Mouse (Mus musculus): ENCODE results near the gene Car2. TPM values are rescaled to one million over a fixed set of nuclear protein-coding genes. Genes with fewer than 3 reads are reported as not detected.

The Car2 gene
- total and polyA plus RNA-seq, 2 experiments from 2014 or later: 32.4 to 50.1 TPM

GRCm38 (mm10) chr3:14863022-14863711 lies 22.9 kb upstream of the Car2 start, which contains the start of gene Car3:
Gene Car3, plus strand, starts transcription at chr3:14863512.
- ATAC-seq (ENCODE audit: low FRiP score) (peak; percentile 95), DNase-seq (ENCODE audit: low spot score) (peak; percentile 81)
- Histone ChIP-seq H3K9ac (replicated peaks; ENCODE audit: low read length, poor library complexity, severe bottlenecking) (peak within 1 kb of the TSS; percentile 65), H3K9me3 (ENCODE audit: low read length) (no peaks in the 10 kb centered on the region), H3K36me3 (ENCODE audit: insufficient read depth, low read length) (no peaks in the 10 kb centered on the region), H3K4me3 (ENCODE audit: low read depth, low read length) (peak within 1 kb of the TSS; percentile 34), H3K4me2 (ENCODE audit: low read depth, low read length, poor library complexity, severe bottlenecking) (peak within 1 kb of the TSS; percentile 52), H3K27ac (ENCODE audit: low read depth, low read length) (no peak within 1 kb of the TSS), H3K27me3 (ENCODE audit: insufficient read depth, low read length) (no peaks in the 10 kb centered on the region), H3K4me1 (ENCODE audit: insufficient read depth, low read length) (no peaks in the 10 kb centered on the region)
- TF ChIP-seq CTCF (IDR thresholded peaks at IDR 0.05): no peak
- 3% methylated on average over 15 of the region's 18 CpGs for WGBS

GRCm38 (mm10) chr3:14863922-14864321 lies 22.2 kb upstream of the Car2 start:
- DNase-seq (ENCODE audit: low spot score) (no peak), ATAC-seq (ENCODE audit: low FRiP score) (no peak)
- 91% methylated on average over 2 of the region's 2 CpGs for WGBS
- Histone ChIP-seq H3K4me3 (ENCODE audit: low read depth, low read length) (no peak overlapping the region), H3K27ac (ENCODE audit: low read depth, low read length) (no peak overlapping the region), H3K9ac (replicated peaks; ENCODE audit: low read length, poor library complexity, severe bottlenecking) (no peak overlapping the region), H3K36me3 (ENCODE audit: insufficient read depth, low read length) (no peaks in the 10 kb centered on the region), H3K9me3 (ENCODE audit: low read length) (no peaks in the 10 kb centered on the region), H3K4me1 (ENCODE audit: insufficient read depth, low read length) (no peaks in the 10 kb centered on the region), H3K4me2 (ENCODE audit: low read depth, low read length, poor library complexity, severe bottlenecking) (no peak overlapping the region), H3K27me3 (ENCODE audit: insufficient read depth, low read length) (no peaks in the 10 kb centered on the region)
- TF ChIP-seq CTCF (IDR thresholded peaks at IDR 0.05): no peak

- 65% methylated on average over 2 of the region's 2 CpGs for WGBS
- TF ChIP-seq CTCF (IDR thresholded peaks at IDR 0.05): no peak
- Histone ChIP-seq H3K4me3 (ENCODE audit: low read depth, low read length) (no peak overlapping the region), H3K27me3 (ENCODE audit: insufficient read depth, low read length) (no peaks in the 10 kb centered on the region), H3K27ac (ENCODE audit: low read depth, low read length) (no peak overlapping the region), H3K4me2 (ENCODE audit: low read depth, low read length, poor library complexity, severe bottlenecking) (no peak overlapping the region), H3K9ac (replicated peaks; ENCODE audit: low read length, poor library complexity, severe bottlenecking) (no peak overlapping the region), H3K9me3 (ENCODE audit: low read length) (no peaks in the 10 kb centered on the region), H3K36me3 (ENCODE audit: insufficient read depth, low read length) (no peaks in the 10 kb centered on the region), H3K4me1 (ENCODE audit: insufficient read depth, low read length) (no peaks in the 10 kb centered on the region)
- DNase-seq (ENCODE audit: low spot score) (no peak), ATAC-seq (ENCODE audit: low FRiP score) (no peak)
These were observed 20.1 kb upstream of the Car2 start for GRCm38 (mm10) chr3:14865941-14866340.

GRCm38 (mm10) chr3:14869779-14870178 lies 16.3 kb upstream of the Car2 start:
- 19% methylated on average over 11 of the region's 11 CpGs for WGBS
- Histone ChIP-seq H3K27me3 (ENCODE audit: insufficient read depth, low read length) (no peaks in the 10 kb centered on the region), H3K4me3 (ENCODE audit: low read depth, low read length) (no peak overlapping the region), H3K9ac (replicated peaks; ENCODE audit: low read length, poor library complexity, severe bottlenecking) (no peak overlapping the region), H3K4me2 (ENCODE audit: low read depth, low read length, poor library complexity, severe bottlenecking) (no peak overlapping the region), H3K36me3 (ENCODE audit: insufficient read depth, low read length) (no peaks in the 10 kb centered on the region), H3K27ac (ENCODE audit: low read depth, low read length) (no peak overlapping the region), H3K9me3 (ENCODE audit: low read length) (no peaks in the 10 kb centered on the region), H3K4me1 (ENCODE audit: insufficient read depth, low read length) (no peaks in the 10 kb centered on the region)
- TF ChIP-seq CTCF (IDR thresholded peaks at IDR 0.05): peak; percentile 76
- DNase-seq (ENCODE audit: low spot score) (peak; percentile 71), ATAC-seq (ENCODE audit: low FRiP score) (peak; percentile 44; the same call in 1 of the 2 replicates)

GRCm38 (mm10) chr3:14870528-14870927 lies 15.5 kb upstream of the Car2 start:
- H3K27ac ChIP-seq (ENCODE audit: low read depth, low read length): no peak overlapping the region
- TF ChIP-seq CTCF (IDR thresholded peaks at IDR 0.05): no peak
- H3K4me2 ChIP-seq (ENCODE audit: low read depth, low read length, poor library complexity, severe bottlenecking): no peak overlapping the region
- H3K4me3 ChIP-seq (ENCODE audit: low read depth, low read length): no peak overlapping the region
- DNase-seq (ENCODE audit: low spot score) (no peak), ATAC-seq (ENCODE audit: low FRiP score) (no peak)
- no peaks in the 10 kb centered on the region for H3K27me3 ChIP-seq (ENCODE audit: insufficient read depth, low read length)
- no peak overlapping the region for H3K9ac ChIP-seq (replicated peaks; ENCODE audit: low read length, poor library complexity, severe bottlenecking)
- no peaks in the 10 kb centered on the region for H3K9me3 ChIP-seq (ENCODE audit: low read length)
- no peaks in the 10 kb centered on the region for H3K4me1 ChIP-seq (ENCODE audit: insufficient read depth, low read length)
- WGBS: 76% methylated on average over 1 of the region's 1 CpGs
- no peaks in the 10 kb centered on the region for H3K36me3 ChIP-seq (ENCODE audit: insufficient read depth, low read length)

- no peak overlapping the region for H3K4me2 ChIP-seq (ENCODE audit: low read depth, low read length, poor library complexity, severe bottlenecking)
- H3K9ac ChIP-seq (replicated peaks; ENCODE audit: low read length, poor library complexity, severe bottlenecking): no peak overlapping the region
- DNase-seq (ENCODE audit: low spot score) (no peak), ATAC-seq (ENCODE audit: low FRiP score) (no peak)
- no peaks in the 10 kb centered on the region for H3K9me3 ChIP-seq (ENCODE audit: low read length)
- peak; percentile 39 for TF ChIP-seq CTCF (IDR thresholded peaks at IDR 0.05)
- no peak overlapping the region for H3K4me3 ChIP-seq (ENCODE audit: low read depth, low read length)
- H3K27me3 ChIP-seq (ENCODE audit: insufficient read depth, low read length): no peaks in the 10 kb centered on the region
- H3K4me1 ChIP-seq (ENCODE audit: insufficient read depth, low read length): no peaks in the 10 kb centered on the region
- 58% methylated on average over 7 of the region's 7 CpGs for WGBS
- no peak overlapping the region for H3K27ac ChIP-seq (ENCODE audit: low read depth, low read length)
- H3K36me3 ChIP-seq (ENCODE audit: insufficient read depth, low read length): no peaks in the 10 kb centered on the region
These were observed 14.7 kb upstream of the Car2 start for GRCm38 (mm10) chr3:14871386-14871785.
